Mouse (Mus musculus): Measurements from ENCODE around the gene P2rx4.

DNA sequence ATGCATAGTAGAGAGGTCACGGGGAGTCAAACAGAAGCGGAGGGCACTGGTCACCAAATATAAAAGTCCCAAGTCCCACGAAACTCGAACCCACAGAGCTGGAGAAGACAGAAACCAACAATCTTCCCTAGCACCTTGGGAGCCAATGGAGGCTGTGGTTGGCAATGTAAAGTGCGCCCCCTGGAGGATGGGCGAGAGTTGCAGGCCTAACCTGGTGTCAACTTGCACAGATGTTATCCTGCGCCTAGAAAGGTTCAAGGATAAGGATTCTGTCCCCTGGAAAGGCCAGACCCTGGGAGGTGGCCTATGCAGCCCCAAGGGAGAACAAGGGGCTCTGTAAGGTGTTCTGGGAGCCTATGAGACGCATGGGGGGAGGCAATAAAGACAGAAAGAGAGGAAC is 24.0 kb downstream of the P2rx4 start:
- TF ChIP-seq CTCF (IDR thresholded peaks at IDR 0.05; ENCODE audit: extremely low read depth, insufficient read depth, insufficient read length, insufficient replicate concordance) (peak; percentile 88; the same call in 1 of the 2 replicates), POLR2A (IDR thresholded peaks at IDR 0.05; ENCODE audit: low read depth, low read length) (no peak)
